Mouse (Mus musculus): ENCODE data around the gene Hspa1b. TPM values are rescaled to one million over a fixed set of nuclear protein-coding genes. Genes with fewer than 3 reads are reported as not detected.
A peak's percentile ranks its signal among the peaks of the same experiment; 100 is the strongest.
"Not testable (repeated sequence)": the region's sequence is repeated elsewhere in the genome, so short reads cannot be mapped to it uniquely, and the experiment has no call there.

Hspa1b gene
- polyA plus RNA-seq, 1 experiment from 2014 or later = 0.64 TPM

- Histone ChIP-seq H3K36me3 (ENCODE audit: control insufficient read depth, insufficient read depth) (no peaks in the 10 kb centered on the region), H3K4me1 (replicated peaks; ENCODE audit: control insufficient read depth, insufficient read depth, low read length) (peaks cover 8% of the 10 kb centered on the region; the same call in 1 of the 2 replicates), H3K9ac (ENCODE audit: low read depth, low read length) (0 out of 2 replicates have a peak overlapping the region, but pooled peaks have one; percentile 22), H3K4me3 (ENCODE audit: low read depth, low read length) (peak overlapping the region; percentile 68; the same call in 1 of the 2 replicates), H3K27me3 (replicated peaks; ENCODE audit: control insufficient read depth, insufficient read depth, low read length) (no peaks in the 10 kb centered on the region), H3K27ac (ENCODE audit: low read depth, low read length) (no peak overlapping the region; the same call in 1 of the 2 replicates), H3K4me2 (replicated peaks; ENCODE audit: low read depth) (peak overlapping the region; percentile 96), H3K9me3 (ENCODE audit: control insufficient read depth) (no peaks in the 10 kb centered on the region)
- TF ChIP-seq CTCF (IDR thresholded peaks at IDR 0.05; ENCODE audit: low read depth) = peak; percentile 32; the same call in 1 of the 2 replicates
- WGBS = 80% methylated on average over 15 of the region's 15 CpGs
- no peak for ATAC-seq
These were observed 39.7 kb upstream of the Hspa1b start for GRCm38 (mm10) chr17:34998526-34999430.

GRCm38 (mm10) chr17:34997142-34997483, 38.1 kb upstream of the Hspa1b start:
- Histone ChIP-seq H3K27me3 (replicated peaks; ENCODE audit: control insufficient read depth, insufficient read depth, low read length) (no peaks in the 10 kb centered on the region), H3K4me1 (replicated peaks; ENCODE audit: control insufficient read depth, insufficient read depth, low read length) (peaks cover 8% of the 10 kb centered on the region; the same call in 1 of the 2 replicates), H3K9ac (ENCODE audit: low read depth, low read length) (no peak overlapping the region), H3K4me2 (replicated peaks; ENCODE audit: low read depth) (peak overlapping the region; percentile 24; the same call in 1 of the 2 replicates), H3K27ac (ENCODE audit: low read depth, low read length) (no peak overlapping the region), H3K36me3 (ENCODE audit: control insufficient read depth, insufficient read depth) (no peaks in the 10 kb centered on the region; the same call in 1 of the 2 replicates), H3K9me3 (ENCODE audit: control insufficient read depth) (no peaks in the 10 kb centered on the region), H3K4me3 (ENCODE audit: low read depth, low read length) (no peak overlapping the region)
- no peak for ATAC-seq
- no peak for TF ChIP-seq CTCF (IDR thresholded peaks at IDR 0.05; ENCODE audit: low read depth)
- 81% methylated on average over 5 of the region's 5 CpGs for WGBS

DNA sequence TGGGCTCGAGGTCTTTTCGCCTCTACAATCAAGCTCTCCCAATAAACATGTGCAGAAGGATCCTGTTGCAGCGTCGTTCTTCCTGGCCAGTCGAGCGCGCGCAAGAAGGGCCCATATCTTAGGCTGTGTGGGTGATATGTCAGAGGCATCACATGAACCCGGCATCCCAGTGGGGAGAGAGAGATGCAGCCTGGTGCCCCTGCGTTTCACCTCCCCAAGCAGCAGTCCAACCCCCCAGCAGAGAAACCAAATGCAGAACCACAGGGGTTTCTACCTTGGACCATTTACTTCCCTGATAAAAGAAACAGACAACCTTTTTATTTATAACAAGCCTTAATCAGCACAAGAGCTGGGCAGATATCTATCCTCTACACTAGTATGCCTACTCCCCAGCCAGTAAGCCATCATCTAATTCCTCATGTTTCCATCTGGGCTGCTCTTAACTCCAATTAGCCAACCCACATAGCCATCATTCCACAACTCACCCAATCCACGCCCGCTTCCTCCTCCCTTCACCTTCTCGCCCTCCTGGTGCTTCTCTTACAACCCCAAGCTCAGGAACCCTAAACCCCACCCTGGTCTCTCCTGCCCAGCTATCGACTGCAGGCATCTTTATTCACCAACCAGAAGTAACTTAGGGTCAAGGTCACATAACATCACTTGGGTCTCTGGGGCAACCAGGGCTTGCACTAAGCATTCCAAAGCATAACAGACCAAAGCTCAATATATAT, 37.5 kb upstream of the Hspa1b start:
- Histone ChIP-seq H3K4me1 (replicated peaks; ENCODE audit: control insufficient read depth, insufficient read depth, low read length) (peaks cover 8% of the 10 kb centered on the region; the same call in 1 of the 2 replicates), H3K27me3 (replicated peaks; ENCODE audit: control insufficient read depth, insufficient read depth, low read length) (no peaks in the 10 kb centered on the region), H3K36me3 (ENCODE audit: control insufficient read depth, insufficient read depth) (no peaks in the 10 kb centered on the region; the same call in 1 of the 2 replicates), H3K27ac (ENCODE audit: low read depth, low read length) (no peak overlapping the region), H3K9ac (ENCODE audit: low read depth, low read length) (no peak overlapping the region), H3K4me3 (ENCODE audit: low read depth, low read length) (no peak overlapping the region), H3K4me2 (replicated peaks; ENCODE audit: low read depth) (peak overlapping the region; percentile 24; the same call in 1 of the 2 replicates), H3K9me3 (ENCODE audit: control insufficient read depth) (no peaks in the 10 kb centered on the region)
- no peak for TF ChIP-seq CTCF (IDR thresholded peaks at IDR 0.05; ENCODE audit: low read depth)
- no peak for ATAC-seq
- 83% methylated on average over 12 of the region's 14 CpGs for WGBS

DNA sequence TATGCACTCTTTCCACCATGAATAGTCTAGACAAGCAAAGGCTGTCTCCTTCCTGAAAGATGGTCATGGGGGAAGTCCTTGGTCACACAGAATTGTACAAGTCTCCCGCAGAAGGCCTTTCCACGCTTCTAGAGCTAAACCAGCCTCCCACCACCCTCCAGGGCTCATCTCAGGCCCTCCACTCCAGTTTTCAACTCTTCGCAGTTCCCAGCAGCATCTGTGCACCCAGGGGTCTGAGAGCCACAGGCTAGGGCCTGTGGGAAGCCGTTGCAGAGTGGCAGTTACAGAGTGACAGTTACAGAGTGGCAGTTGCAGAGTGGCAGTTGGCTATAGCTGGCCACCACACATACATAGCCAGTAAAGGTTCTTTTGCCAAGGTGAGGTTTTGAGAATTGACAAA, 36.9 kb upstream of the Hspa1b start:
- H3K9me3 ChIP-seq (ENCODE audit: control insufficient read depth); H3K36me3 ChIP-seq (ENCODE audit: control insufficient read depth, insufficient read depth); H3K27me3 ChIP-seq (replicated peaks; ENCODE audit: control insufficient read depth, insufficient read depth, low read length); H3K9ac ChIP-seq (ENCODE audit: low read depth, low read length); ATAC-seq; H3K4me2 ChIP-seq (replicated peaks; ENCODE audit: low read depth); H3K4me3 ChIP-seq (ENCODE audit: low read depth, low read length); H3K27ac ChIP-seq (ENCODE audit: low read depth, low read length); H3K4me1 ChIP-seq (replicated peaks; ENCODE audit: control insufficient read depth, insufficient read depth, low read length): not testable (repeated sequence)
- 95% methylated on average over 4 of the region's 4 CpGs for WGBS

- 63% methylated on average over 4 of the region's 4 CpGs for WGBS
- TF ChIP-seq CTCF (IDR thresholded peaks at IDR 0.05; ENCODE audit: low read depth) = peak; percentile 26
- H3K9ac ChIP-seq (ENCODE audit: low read depth, low read length); H3K36me3 ChIP-seq (ENCODE audit: control insufficient read depth, insufficient read depth); H3K27me3 ChIP-seq (replicated peaks; ENCODE audit: control insufficient read depth, insufficient read depth, low read length); H3K9me3 ChIP-seq (ENCODE audit: control insufficient read depth); H3K27ac ChIP-seq (ENCODE audit: low read depth, low read length); H3K4me1 ChIP-seq (replicated peaks; ENCODE audit: control insufficient read depth, insufficient read depth, low read length); H3K4me3 ChIP-seq (ENCODE audit: low read depth, low read length); ATAC-seq; H3K4me2 ChIP-seq (replicated peaks; ENCODE audit: low read depth): not testable (repeated sequence)
These were observed 36.2 kb upstream of the Hspa1b start for GRCm38 (mm10) chr17:34995192-34995591.

DNA sequence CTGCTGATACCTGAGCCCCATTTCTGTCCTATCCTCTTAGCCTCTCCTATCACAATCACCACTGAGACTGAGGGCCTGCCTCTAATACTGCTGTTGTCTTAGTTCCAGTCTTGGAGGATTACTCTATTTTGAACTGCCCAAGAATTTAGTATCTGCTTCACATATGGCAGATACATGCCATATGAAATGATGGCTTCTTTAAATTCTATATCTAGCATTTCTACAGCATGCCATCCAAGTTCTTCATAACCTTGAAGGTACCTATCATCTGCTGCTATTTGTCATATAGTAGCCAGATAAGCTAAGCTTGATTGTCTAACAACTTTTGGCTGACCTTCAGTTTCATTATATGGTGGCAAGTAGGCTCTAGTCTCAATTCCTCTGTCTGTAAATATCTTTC, 35.7 kb upstream of the Hspa1b start:
- no peak overlapping the region for H3K27ac ChIP-seq (ENCODE audit: low read depth, low read length)
- H3K4me1 ChIP-seq (replicated peaks; ENCODE audit: control insufficient read depth, insufficient read depth, low read length) = peaks cover 8% of the 10 kb centered on the region; the same call in 1 of the 2 replicates
- H3K36me3 ChIP-seq (ENCODE audit: control insufficient read depth, insufficient read depth) = peaks cover 3% of the 10 kb centered on the region; the same call in 1 of the 2 replicates
- H3K4me2 ChIP-seq (replicated peaks; ENCODE audit: low read depth) = no peak overlapping the region
- H3K9me3 ChIP-seq (ENCODE audit: control insufficient read depth) = no peaks in the 10 kb centered on the region
- H3K27me3 ChIP-seq (replicated peaks; ENCODE audit: control insufficient read depth, insufficient read depth, low read length) = no peaks in the 10 kb centered on the region
- no peak overlapping the region for H3K9ac ChIP-seq (ENCODE audit: low read depth, low read length)
- H3K4me3 ChIP-seq (ENCODE audit: low read depth, low read length) = no peak overlapping the region
- no peak for ATAC-seq
- no peak for TF ChIP-seq CTCF (IDR thresholded peaks at IDR 0.05; ENCODE audit: low read depth)

All from intestine, postnatal 0 days (tissue).